Mouse (Mus musculus) retina, adult 2 months (tissue): ENCODE results near the gene Atp5d.

Experiments used
- DNase-seq: peaks from one replicate; pipeline ENCODE4 v3.0.0-alpha.2; 2012; ENCODE audit warnings: low read depth, low spot score

Gene Atp5d

GRCm38 (mm10) chr10:80179068-80180051, 40.9 kb downstream of the Atp5d start, which contains the start of gene Efna2:
Gene Efna2, plus strand, starts transcription at chr10:80179482.
- DNase-seq = no peak

GRCm38 (mm10) chr10:80180288-80180687, 41.9 kb downstream of the Atp5d start:
- DNase-seq = no peak

GRCm38 (mm10) chr10:80180823-80181222, 42.4 kb downstream of the Atp5d start:
- DNase-seq = no peak

- no peak for DNase-seq
Measured at GRCm38 (mm10) chr10:80182547-80182946, 44.1 kb downstream of the Atp5d start.

GRCm38 (mm10) chr10:80186649-80187048, 48.2 kb downstream of the Atp5d start:
- DNase-seq = no peak

- DNase-seq = no peak
Measured at GRCm38 (mm10) chr10:80187739-80188138, 49.3 kb downstream of the Atp5d start.

- DNase-seq = no peak
Measured at GRCm38 (mm10) chr10:80188453-80189024, 50.1 kb downstream of the Atp5d start.

- no peak for DNase-seq
Measured at GRCm38 (mm10) chr10:80189999-80190398, 51.6 kb downstream of the Atp5d start.

GRCm38 (mm10) chr10:80190491-80191051, 52.1 kb downstream of the Atp5d start:
- DNase-seq = no peak

GRCm38 (mm10) chr10:80193976-80194375, 55.5 kb downstream of the Atp5d start:
- no peak for DNase-seq

GRCm38 (mm10) chr10:80194441-80194840, 56.0 kb downstream of the Atp5d start:
- no peak for DNase-seq
